Mouse (Mus musculus): ENCODE data around the gene Spata32. TPM values are rescaled to one million over a fixed set of nuclear protein-coding genes. Genes with fewer than 3 reads are reported as not detected.

The Spata32 gene
- polyA plus RNA-seq, 1 experiment from 2014 or later = 0.25 TPM

- WGBS = 85% methylated on average over 3 of the region's 3 CpGs
- H3K27ac ChIP-seq (replicated peaks; ENCODE audit: low read depth, low read length) = no peak within 1 kb of the TSS
- H3K4me1 ChIP-seq (ENCODE audit: control insufficient read depth, insufficient read depth, low read length) = no peaks in the 10 kb centered on the region
- H3K9ac ChIP-seq (replicated peaks; ENCODE audit: low read length) = no peak within 1 kb of the TSS
- ATAC-seq (ENCODE audit: low FRiP score, low TSS enrichment) (no peak), DNase-seq (no peak)
- H3K27me3 ChIP-seq (ENCODE audit: control insufficient read depth, insufficient read depth, low read length) = no peaks in the 10 kb centered on the region
- H3K4me3 ChIP-seq (replicated peaks; ENCODE audit: low read depth, low read length) = no peak within 1 kb of the TSS
- H3K9me3 ChIP-seq (ENCODE audit: control insufficient read depth, low read length) = no peaks in the 10 kb centered on the region
- no peak within 1 kb of the TSS for H3K4me2 ChIP-seq (ENCODE audit: low read length)
- H3K36me3 ChIP-seq (ENCODE audit: control insufficient read depth, insufficient read depth, low read length) = no peaks in the 10 kb centered on the region
Measured at GRCm38 (mm10) chr11:103208458-103208857, 9.8 kb downstream of the Spata32 start, which contains the start of gene 1700023F06Rik. 1700023F06Rik (minus strand) TSS chr11:103208558.

DNA sequence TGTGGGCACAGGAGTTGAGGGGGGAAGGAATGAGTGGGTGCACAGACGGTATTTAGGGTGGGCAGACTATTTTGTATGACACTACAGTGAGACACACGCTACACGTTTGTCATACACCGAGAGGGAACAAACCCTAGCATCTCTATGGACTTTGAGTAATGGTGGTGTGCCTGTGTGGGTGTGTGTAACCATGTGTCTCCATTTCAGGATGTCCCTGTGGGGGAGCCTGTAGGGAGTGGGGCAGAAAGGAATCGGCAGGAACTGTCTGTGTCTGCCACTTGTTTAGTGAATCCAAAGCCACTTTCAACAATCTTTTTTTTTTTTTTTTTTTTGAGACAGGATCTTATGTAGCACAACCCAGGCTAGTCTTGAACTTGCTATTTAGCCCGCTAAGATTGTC, 12.0 kb downstream of the Spata32 start:
- H3K27ac ChIP-seq (replicated peaks; ENCODE audit: low read depth, low read length) = no peak overlapping the region
- WGBS = 93% methylated on average over 6 of the region's 6 CpGs
- no peak for ATAC-seq (ENCODE audit: low FRiP score, low TSS enrichment)
- no peak for DNase-seq
- no peak overlapping the region for H3K4me3 ChIP-seq (replicated peaks; ENCODE audit: low read depth, low read length)
- no peak overlapping the region for H3K9ac ChIP-seq (replicated peaks; ENCODE audit: low read length)
- H3K36me3 ChIP-seq (ENCODE audit: control insufficient read depth, insufficient read depth, low read length) = no peaks in the 10 kb centered on the region
- H3K27me3 ChIP-seq (ENCODE audit: control insufficient read depth, insufficient read depth, low read length) = no peaks in the 10 kb centered on the region
- no peak overlapping the region for H3K4me2 ChIP-seq (ENCODE audit: low read length)
- peaks cover 4% of the 10 kb centered on the region; the same call in 1 of the 2 replicates for H3K4me1 ChIP-seq (ENCODE audit: control insufficient read depth, insufficient read depth, low read length)
- no peaks in the 10 kb centered on the region for H3K9me3 ChIP-seq (ENCODE audit: control insufficient read depth, low read length)

GRCm38 (mm10) chr11:103202376-103202775, 15.9 kb downstream of the Spata32 start:
- peaks cover 30% of the 10 kb centered on the region for H3K27me3 ChIP-seq (ENCODE audit: control insufficient read depth, insufficient read depth, low read length)
- ATAC-seq (ENCODE audit: low FRiP score, low TSS enrichment) (no peak), DNase-seq (no peak)
- no peak overlapping the region for H3K27ac ChIP-seq (replicated peaks; ENCODE audit: low read depth, low read length)
- no peaks in the 10 kb centered on the region for H3K9me3 ChIP-seq (ENCODE audit: control insufficient read depth, low read length)
- no peak overlapping the region for H3K4me2 ChIP-seq (ENCODE audit: low read length)
- peaks cover 17% of the 10 kb centered on the region for H3K4me1 ChIP-seq (ENCODE audit: control insufficient read depth, insufficient read depth, low read length)
- H3K4me3 ChIP-seq (replicated peaks; ENCODE audit: low read depth, low read length) = no peak overlapping the region
- H3K36me3 ChIP-seq (ENCODE audit: control insufficient read depth, insufficient read depth, low read length) = no peaks in the 10 kb centered on the region
- H3K9ac ChIP-seq (replicated peaks; ENCODE audit: low read length) = no peak overlapping the region

GRCm38 (mm10) chr11:103201664-103202063, 16.6 kb downstream of the Spata32 start:
- Histone ChIP-seq H3K9me3 (ENCODE audit: control insufficient read depth, low read length) (no peaks in the 10 kb centered on the region), H3K4me2 (ENCODE audit: low read length) (no peak overlapping the region), H3K27me3 (ENCODE audit: control insufficient read depth, insufficient read depth, low read length) (peaks cover 37% of the 10 kb centered on the region), H3K27ac (replicated peaks; ENCODE audit: low read depth, low read length) (no peak overlapping the region), H3K36me3 (ENCODE audit: control insufficient read depth, insufficient read depth, low read length) (peaks cover 3% of the 10 kb centered on the region; the same call in 1 of the 2 replicates), H3K9ac (replicated peaks; ENCODE audit: low read length) (0 out of 2 replicates have a peak overlapping the region, but pooled peaks have one; percentile 0), H3K4me3 (replicated peaks; ENCODE audit: low read depth, low read length) (no peak overlapping the region), H3K4me1 (ENCODE audit: control insufficient read depth, insufficient read depth, low read length) (peaks cover 17% of the 10 kb centered on the region)
- DNase-seq (peak; percentile 83), ATAC-seq (ENCODE audit: low FRiP score, low TSS enrichment) (peak; percentile 69; the same call in 1 of the 2 replicates)
- WGBS = 19% methylated on average over 6 of the region's 6 CpGs

DNA sequence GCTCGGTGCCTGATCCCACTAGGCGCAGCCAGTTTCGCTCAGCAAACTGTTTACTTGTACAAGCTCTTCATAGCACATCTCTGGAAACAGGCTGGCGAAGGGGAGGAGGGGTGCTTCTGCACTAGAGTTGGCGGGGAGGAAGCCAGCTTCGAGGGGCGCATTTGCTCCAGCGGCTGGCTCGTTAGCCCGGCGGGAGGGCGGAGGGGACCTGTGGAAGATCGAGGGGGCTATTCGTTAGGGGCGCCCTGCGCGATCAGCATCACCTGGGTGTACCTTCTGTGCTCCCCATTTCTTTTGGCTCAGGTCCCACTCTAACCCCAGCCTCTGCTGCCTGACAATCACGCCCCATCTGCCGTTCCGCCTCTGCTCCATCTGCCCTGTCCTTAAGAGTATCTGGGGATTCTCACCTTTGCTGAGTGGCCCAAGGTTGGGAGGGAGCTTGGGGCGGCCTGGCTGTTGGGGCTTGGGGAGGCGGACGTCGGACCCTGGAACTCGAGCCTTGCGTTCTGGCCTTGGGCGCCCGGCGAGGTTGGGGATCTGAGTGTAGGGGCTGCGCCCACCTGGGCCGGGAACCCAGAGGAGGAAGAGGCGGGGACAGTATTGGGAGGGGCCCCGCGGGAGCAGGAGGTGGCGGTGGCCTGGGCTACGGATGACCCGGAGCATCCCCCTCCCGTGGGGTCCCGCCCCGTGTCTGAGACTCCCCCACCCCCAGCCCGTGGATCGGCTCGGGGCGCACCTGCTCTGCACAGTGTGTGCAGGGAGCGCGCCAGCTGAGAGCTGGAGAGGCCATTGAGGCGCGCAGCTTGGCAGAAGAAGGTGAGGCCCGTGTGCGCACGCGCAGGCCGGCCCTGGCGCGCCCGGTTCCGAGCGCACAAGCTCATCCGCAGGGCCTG, 19.1 kb downstream of the Spata32 start:
- Histone ChIP-seq H3K4me1 (ENCODE audit: control insufficient read depth, insufficient read depth, low read length) (peaks cover 17% of the 10 kb centered on the region), H3K9me3 (ENCODE audit: control insufficient read depth, low read length) (no peaks in the 10 kb centered on the region), H3K4me3 (replicated peaks; ENCODE audit: low read depth, low read length) (peak overlapping the region; percentile 49), H3K27me3 (ENCODE audit: control insufficient read depth, insufficient read depth, low read length) (peaks cover 60% of the 10 kb centered on the region), H3K9ac (replicated peaks; ENCODE audit: low read length) (peak overlapping the region; percentile 66), H3K4me2 (ENCODE audit: low read length) (peak overlapping the region; percentile 88), H3K36me3 (ENCODE audit: control insufficient read depth, insufficient read depth, low read length) (peaks cover 12% of the 10 kb centered on the region; the same call in 1 of the 2 replicates), H3K27ac (replicated peaks; ENCODE audit: low read depth, low read length) (no peak overlapping the region)
- WGBS = under 1% methylated on average over 59 of the region's 59 CpGs
- no peak for ATAC-seq (ENCODE audit: low FRiP score, low TSS enrichment)
- peak; percentile 86 for DNase-seq

GRCm38 (mm10) chr11:103198339-103198738, 19.9 kb downstream of the Spata32 start:
- peaks cover 12% of the 10 kb centered on the region; the same call in 1 of the 2 replicates for H3K36me3 ChIP-seq (ENCODE audit: control insufficient read depth, insufficient read depth, low read length)
- H3K4me2 ChIP-seq (ENCODE audit: low read length) = peak overlapping the region; percentile 88
- H3K9ac ChIP-seq (replicated peaks; ENCODE audit: low read length) = no peak overlapping the region
- peaks cover 17% of the 10 kb centered on the region for H3K4me1 ChIP-seq (ENCODE audit: control insufficient read depth, insufficient read depth, low read length)
- ATAC-seq (ENCODE audit: low FRiP score, low TSS enrichment) = no peak
- H3K9me3 ChIP-seq (ENCODE audit: control insufficient read depth, low read length) = no peaks in the 10 kb centered on the region
- DNase-seq = no peak
- no peak overlapping the region for H3K27ac ChIP-seq (replicated peaks; ENCODE audit: low read depth, low read length)
- 5% methylated on average over 16 of the region's 16 CpGs for WGBS
- H3K27me3 ChIP-seq (ENCODE audit: control insufficient read depth, insufficient read depth, low read length) = peaks cover 68% of the 10 kb centered on the region
- no peak overlapping the region; the same call in 1 of the 2 replicates for H3K4me3 ChIP-seq (replicated peaks; ENCODE audit: low read depth, low read length)

DNA sequence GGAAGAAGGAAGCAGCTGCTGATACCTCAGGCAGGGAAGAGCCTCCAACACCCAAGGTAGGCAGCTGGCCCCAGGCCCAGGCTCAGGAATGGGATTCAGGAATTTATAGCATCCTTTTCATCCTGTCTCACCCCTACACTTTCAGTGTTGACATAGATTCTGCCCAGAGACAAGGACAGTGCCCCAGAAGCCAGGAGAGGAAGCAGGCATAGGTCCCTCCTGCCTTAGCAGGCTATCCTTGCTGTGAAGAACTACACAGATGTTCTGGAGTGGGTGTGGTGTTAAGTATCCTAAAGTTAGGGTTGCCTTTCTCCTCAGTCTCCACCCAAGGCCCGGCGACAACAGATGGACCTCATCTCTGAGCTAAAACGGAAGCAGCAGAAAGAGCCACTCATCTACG, 20.9 kb downstream of the Spata32 start:
- no peak for ATAC-seq (ENCODE audit: low FRiP score, low TSS enrichment)
- no peak for DNase-seq
- peaks cover 78% of the 10 kb centered on the region for H3K27me3 ChIP-seq (ENCODE audit: control insufficient read depth, insufficient read depth, low read length)

DNA sequence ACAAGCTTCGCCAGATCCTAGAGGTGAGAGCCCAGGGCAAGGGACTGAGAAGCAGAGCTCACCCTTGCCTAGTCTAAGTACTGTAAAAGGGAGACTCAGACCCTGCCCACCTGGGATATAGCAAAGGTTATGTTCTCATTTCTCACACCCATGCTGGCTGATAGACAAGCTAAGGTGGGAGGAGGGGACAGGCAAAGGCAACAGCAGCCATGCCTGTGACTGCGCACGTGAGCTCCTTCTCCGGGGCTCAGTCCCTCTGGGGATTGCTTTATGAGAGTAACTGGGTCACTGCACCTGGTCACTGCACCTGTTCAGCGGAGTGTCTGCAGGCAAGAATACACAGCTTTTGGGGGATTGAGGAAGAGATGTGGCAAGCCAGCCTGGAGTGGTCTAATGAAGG, 22.6 kb downstream of the Spata32 start:
- WGBS = 86% methylated on average over 5 of the region's 5 CpGs
- no peak overlapping the region for H3K4me2 ChIP-seq (ENCODE audit: low read length)

More for the DNA sequence above, 20.9 kb downstream of the Spata32 start:
- peaks cover 12% of the 10 kb centered on the region; the same call in 1 of the 2 replicates for H3K36me3 ChIP-seq (ENCODE audit: control insufficient read depth, insufficient read depth, low read length)
- 83% methylated on average over 4 of the region's 4 CpGs for WGBS
- H3K4me3 ChIP-seq (replicated peaks; ENCODE audit: low read depth, low read length) = no peak overlapping the region
- H3K27ac ChIP-seq (replicated peaks; ENCODE audit: low read depth, low read length) = no peak overlapping the region
- H3K4me1 ChIP-seq (ENCODE audit: control insufficient read depth, insufficient read depth, low read length) = peaks cover 22% of the 10 kb centered on the region
- H3K4me2 ChIP-seq (ENCODE audit: low read length) = no peak overlapping the region
- H3K9ac ChIP-seq (replicated peaks; ENCODE audit: low read length) = no peak overlapping the region
- H3K9me3 ChIP-seq (ENCODE audit: control insufficient read depth, low read length) = no peaks in the 10 kb centered on the region

More for the DNA sequence above, 22.6 kb downstream of the Spata32 start:
- Histone ChIP-seq H3K27ac (replicated peaks; ENCODE audit: low read depth, low read length) (no peak overlapping the region), H3K9me3 (ENCODE audit: control insufficient read depth, low read length) (no peaks in the 10 kb centered on the region), H3K4me3 (replicated peaks; ENCODE audit: low read depth, low read length) (no peak overlapping the region), H3K9ac (replicated peaks; ENCODE audit: low read length) (no peak overlapping the region), H3K4me1 (ENCODE audit: control insufficient read depth, insufficient read depth, low read length) (peaks cover 19% of the 10 kb centered on the region), H3K36me3 (ENCODE audit: control insufficient read depth, insufficient read depth, low read length) (peaks cover 12% of the 10 kb centered on the region; the same call in 1 of the 2 replicates), H3K27me3 (ENCODE audit: control insufficient read depth, insufficient read depth, low read length) (peaks cover 95% of the 10 kb centered on the region)
- DNase-seq = no peak
- ATAC-seq (ENCODE audit: low FRiP score, low TSS enrichment) = no peak

All from midbrain, embryonic 14.5 days (tissue).